Mouse (Mus musculus): Measurements from ENCODE around the gene Otoa. TPM values are rescaled to one million over a fixed set of nuclear protein-coding genes. Genes with fewer than 3 reads are reported as not detected.

Gene Otoa
- polyA plus RNA-seq, 1 experiment from 2014 or later, result 0.04 TPM

- DNase-seq (no peak), ATAC-seq (no peak)
- Histone ChIP-seq H3K36me3 (replicated peaks; ENCODE audit: insufficient read depth, low read length) (no peaks in the 10 kb centered on the region), H3K9me3 (ENCODE audit: low read length) (no peaks in the 10 kb centered on the region), H3K4me3 (ENCODE audit: low read depth, low read length) (no peak overlapping the region), H3K4me1 (ENCODE audit: insufficient read depth) (no peaks in the 10 kb centered on the region), H3K27ac (ENCODE audit: low read depth) (no peak overlapping the region), H3K4me2 (ENCODE audit: low read depth, low read length) (no peak overlapping the region), H3K27me3 (ENCODE audit: insufficient read depth, low read length) (no peaks in the 10 kb centered on the region), H3K9ac (replicated peaks) (no peak overlapping the region)
- no peak for TF ChIP-seq EP300 (IDR thresholded peaks at IDR 0.05; ENCODE audit: low read depth)
- TF ChIP-seq CTCF (IDR thresholded peaks at IDR 0.05; ENCODE audit: low read depth), result no peak
- 90% methylated on average over 2 of the region's 2 CpGs for WGBS (ENCODE audit: insufficient replicate concordance)
Measured at GRCm38 (mm10) chr7:121152186-121152585, 70.7 kb downstream of the Otoa start.

GRCm38 (mm10) chr7:121165616-121166015, 84.2 kb downstream of the Otoa start:
- H3K9me3 ChIP-seq (ENCODE audit: low read length), result no peaks in the 10 kb centered on the region
- no peak for DNase-seq
- no peaks in the 10 kb centered on the region for H3K36me3 ChIP-seq (replicated peaks; ENCODE audit: insufficient read depth, low read length)
- no peak overlapping the region for H3K4me3 ChIP-seq (ENCODE audit: low read depth, low read length)
- no peaks in the 10 kb centered on the region for H3K4me1 ChIP-seq (ENCODE audit: insufficient read depth)
- no peak overlapping the region for H3K27ac ChIP-seq (ENCODE audit: low read depth)
- no peak for TF ChIP-seq EP300 (IDR thresholded peaks at IDR 0.05; ENCODE audit: low read depth)
- no peak for TF ChIP-seq CTCF (IDR thresholded peaks at IDR 0.05; ENCODE audit: low read depth)
- 50% methylated on average over 1 of the region's 1 CpGs for WGBS (ENCODE audit: insufficient replicate concordance)
- no peak overlapping the region for H3K9ac ChIP-seq (replicated peaks)
- no peak overlapping the region for H3K4me2 ChIP-seq (ENCODE audit: low read depth, low read length)
- ATAC-seq, result no peak
- no peaks in the 10 kb centered on the region for H3K27me3 ChIP-seq (ENCODE audit: insufficient read depth, low read length)

GRCm38 (mm10) chr7:121171888-121172287, 90.4 kb downstream of the Otoa start:
- H3K27me3 ChIP-seq (ENCODE audit: insufficient read depth, low read length), result no peaks in the 10 kb centered on the region
- no peaks in the 10 kb centered on the region for H3K4me1 ChIP-seq (ENCODE audit: insufficient read depth)
- no peak overlapping the region for H3K4me2 ChIP-seq (ENCODE audit: low read depth, low read length)
- no peaks in the 10 kb centered on the region for H3K9me3 ChIP-seq (ENCODE audit: low read length)
- ATAC-seq, result no peak
- no peak overlapping the region for H3K4me3 ChIP-seq (ENCODE audit: low read depth, low read length)
- no peak overlapping the region for H3K9ac ChIP-seq (replicated peaks)
- no peaks in the 10 kb centered on the region for H3K36me3 ChIP-seq (replicated peaks; ENCODE audit: insufficient read depth, low read length)
- DNase-seq, result no peak
- H3K27ac ChIP-seq (ENCODE audit: low read depth), result no peak overlapping the region
- 12% methylated on average over 6 of the region's 6 CpGs for WGBS (ENCODE audit: insufficient replicate concordance)
- no peak for TF ChIP-seq EP300 (IDR thresholded peaks at IDR 0.05; ENCODE audit: low read depth)
- no peak for TF ChIP-seq CTCF (IDR thresholded peaks at IDR 0.05; ENCODE audit: low read depth)

- no peak overlapping the region for H3K27ac ChIP-seq (ENCODE audit: low read depth)
- no peaks in the 10 kb centered on the region for H3K4me1 ChIP-seq (ENCODE audit: insufficient read depth)
- no peak overlapping the region for H3K9ac ChIP-seq (replicated peaks)
- no peaks in the 10 kb centered on the region for H3K27me3 ChIP-seq (ENCODE audit: insufficient read depth, low read length)
- H3K4me3 ChIP-seq (ENCODE audit: low read depth, low read length), result no peak overlapping the region
- no peak overlapping the region for H3K4me2 ChIP-seq (ENCODE audit: low read depth, low read length)
- H3K36me3 ChIP-seq (replicated peaks; ENCODE audit: insufficient read depth, low read length), result no peaks in the 10 kb centered on the region
- 74% methylated on average over 9 of the region's 9 CpGs for WGBS (ENCODE audit: insufficient replicate concordance)
- no peak for TF ChIP-seq EP300 (IDR thresholded peaks at IDR 0.05; ENCODE audit: low read depth)
- TF ChIP-seq CTCF (IDR thresholded peaks at IDR 0.05; ENCODE audit: low read depth), result no peak
- H3K9me3 ChIP-seq (ENCODE audit: low read length), result no peaks in the 10 kb centered on the region
- ATAC-seq (no peak), DNase-seq (no peak)
Measured at GRCm38 (mm10) chr7:121187201-121187786, 105.8 kb downstream of the Otoa start.

GRCm38 (mm10) chr7:121188976-121189375, 107.5 kb downstream of the Otoa start:
- no peak overlapping the region for H3K27ac ChIP-seq (ENCODE audit: low read depth)
- H3K36me3 ChIP-seq (replicated peaks; ENCODE audit: insufficient read depth, low read length), result no peaks in the 10 kb centered on the region
- 78% methylated on average over 7 of the region's 7 CpGs for WGBS (ENCODE audit: insufficient replicate concordance)
- H3K4me2 ChIP-seq (ENCODE audit: low read depth, low read length), result no peak overlapping the region
- ATAC-seq, result no peak
- DNase-seq, result no peak
- no peaks in the 10 kb centered on the region for H3K9me3 ChIP-seq (ENCODE audit: low read length)
- no peak overlapping the region for H3K4me3 ChIP-seq (ENCODE audit: low read depth, low read length)
- H3K27me3 ChIP-seq (ENCODE audit: insufficient read depth, low read length), result no peaks in the 10 kb centered on the region
- no peaks in the 10 kb centered on the region for H3K4me1 ChIP-seq (ENCODE audit: insufficient read depth)
- TF ChIP-seq CTCF (IDR thresholded peaks at IDR 0.05; ENCODE audit: low read depth), result no peak
- TF ChIP-seq EP300 (IDR thresholded peaks at IDR 0.05; ENCODE audit: low read depth), result no peak
- H3K9ac ChIP-seq (replicated peaks), result no peak overlapping the region

- TF ChIP-seq CTCF (IDR thresholded peaks at IDR 0.05; ENCODE audit: low read depth) (no peak), EP300 (IDR thresholded peaks at IDR 0.05; ENCODE audit: low read depth) (no peak)
- H3K4me3 ChIP-seq (ENCODE audit: low read depth, low read length), result no peak overlapping the region
- no peak for ATAC-seq
- no peaks in the 10 kb centered on the region for H3K4me1 ChIP-seq (ENCODE audit: insufficient read depth)
- H3K36me3 ChIP-seq (replicated peaks; ENCODE audit: insufficient read depth, low read length), result no peaks in the 10 kb centered on the region
- no peak overlapping the region for H3K9ac ChIP-seq (replicated peaks)
- H3K27me3 ChIP-seq (ENCODE audit: insufficient read depth, low read length), result no peaks in the 10 kb centered on the region
- no peak for DNase-seq
- H3K27ac ChIP-seq (ENCODE audit: low read depth), result no peak overlapping the region
- WGBS (ENCODE audit: insufficient replicate concordance), result 75% methylated on average over 8 of the region's 8 CpGs
- H3K9me3 ChIP-seq (ENCODE audit: low read length), result no peaks in the 10 kb centered on the region
- H3K4me2 ChIP-seq (ENCODE audit: low read depth, low read length), result no peak overlapping the region
Measured at GRCm38 (mm10) chr7:121198933-121199332, 117.5 kb downstream of the Otoa start.

GRCm38 (mm10) chr7:121211804-121212203, 130.4 kb downstream of the Otoa start:
- no peaks in the 10 kb centered on the region for H3K4me1 ChIP-seq (ENCODE audit: insufficient read depth)
- ATAC-seq, result no peak
- no peak for TF ChIP-seq CTCF (IDR thresholded peaks at IDR 0.05; ENCODE audit: low read depth)
- no peak for TF ChIP-seq EP300 (IDR thresholded peaks at IDR 0.05; ENCODE audit: low read depth)
- no peak overlapping the region for H3K27ac ChIP-seq (ENCODE audit: low read depth)
- DNase-seq, result no peak
- H3K27me3 ChIP-seq (ENCODE audit: insufficient read depth, low read length), result no peaks in the 10 kb centered on the region
- no peaks in the 10 kb centered on the region for H3K9me3 ChIP-seq (ENCODE audit: low read length)
- H3K36me3 ChIP-seq (replicated peaks; ENCODE audit: insufficient read depth, low read length), result no peaks in the 10 kb centered on the region
- H3K4me2 ChIP-seq (ENCODE audit: low read depth, low read length), result no peak overlapping the region
- WGBS (ENCODE audit: insufficient replicate concordance), result 73% methylated on average over 4 of the region's 4 CpGs
- H3K9ac ChIP-seq (replicated peaks), result no peak overlapping the region
- H3K4me3 ChIP-seq (ENCODE audit: low read depth, low read length), result no peak overlapping the region

Other genes with a start within 250 kb of the Otoa start
- gene Eef2k, start 238.8 kb upstream of the Otoa start, polyA plus RNA-seq (2015; fragmentation: Nextera tagmentation; extraction: Ambion mirVana), result 14.4 and 19.5 TPM in 2 replicates
- gene Polr3e, start 163.9 kb upstream of the Otoa start, polyA plus RNA-seq (2015; fragmentation: Nextera tagmentation; extraction: Ambion mirVana), result 8.5 and 9.3 TPM in 2 replicates
- gene Cdr2, start 99.3 kb upstream of the Otoa start, polyA plus RNA-seq (2015; fragmentation: Nextera tagmentation; extraction: Ambion mirVana), result 18.1 and 21.2 TPM in 2 replicates
- 0.08 TPM in 1 of 2 replicates, not detected in the other for gene Mfsd13b, start 99.1 kb upstream of the Otoa start, polyA plus RNA-seq (2015; fragmentation: Nextera tagmentation; extraction: Ambion mirVana)
- gene Mettl9, start 47.2 kb upstream of the Otoa start, polyA plus RNA-seq (2015; fragmentation: Nextera tagmentation; extraction: Ambion mirVana), result 34.9 and 36.4 TPM in 2 replicates
- 12.4 and 14.6 TPM in 2 replicates for gene Igsf6, start 7.1 kb upstream of the Otoa start, polyA plus RNA-seq (2015; fragmentation: Nextera tagmentation; extraction: Ambion mirVana)